Mouse (Mus musculus) kidney, adult 2 months (tissue): Measurements from ENCODE around the gene Ctbp2.

ENCODE experiments used
- CTCF ChIP-seq: fragments of 200-500 bp; conservative IDR thresholded peaks from 2 replicates; pipeline ENCODE4 v1.5.1; 2011; ENCODE audit warnings: low read depth, mild to moderate bottlenecking, control low read depth, low read length, moderate library complexity, mixed read lengths; ENCODE audit not compliant: insufficient read depth, insufficient read length
- POLR2A ChIP-seq: fragments of 200-500 bp; IDR thresholded peaks from one replicate; pipeline ENCODE4 v1.6.1; 2011; ENCODE audit warnings: low read depth, low read length, control low read depth

- TF ChIP-seq CTCF: no peak
- TF ChIP-seq POLR2A: no peak
Measured at GRCm38 (mm10) chr7:133088411-133088810, 35.7 kb downstream of the Ctbp2 start.
